Mouse (Mus musculus): ENCODE measurements around the gene Abcc3. TPM values are rescaled to one million over a fixed set of nuclear protein-coding genes. Genes with fewer than 3 reads are reported as not detected.

Gene Abcc3
- 1.1 and 1.7 TPM in 2 replicates for polyA plus RNA-seq (2015; fragmentation: Nextera tagmentation; extraction: Ambion mirVana)

GRCm38 (mm10) chr11:94392672-94393109 is at the start of gene Abcc3:
Gene Abcc3, minus strand, starts transcription at chr11:94392997.
- peak; percentile 35 for ATAC-seq (replicated peaks; ENCODE audit: insufficient number of reproducible peaks, insufficient read depth, low FRiP score, low read depth)
- Histone ChIP-seq H3K9ac (peak within 1 kb of the TSS; percentile 29; the same call in 1 of the 2 replicates), H3K4me3 (peak within 1 kb of the TSS; percentile 44), H3K27ac (no peak within 1 kb of the TSS), H3K27me3 (peaks cover 17% of the 10 kb centered on the region), H3K36me3 (no peaks in the 10 kb centered on the region), H3K4me2 (peak within 1 kb of the TSS; percentile 71), H3K9me3 (replicated peaks) (no peaks in the 10 kb centered on the region), H3K4me1 (replicated peaks) (peaks cover 15% of the 10 kb centered on the region)
- 9% methylated on average over 20 of the region's 20 CpGs for WGBS

GRCm38 (mm10) chr11:94441752-94442151 is 49.0 kb upstream of the Abcc3 start:
- no peak overlapping the region for H3K4me3 ChIP-seq
- H3K27me3 ChIP-seq: peaks cover 12% of the 10 kb centered on the region
- ATAC-seq (replicated peaks; ENCODE audit: insufficient number of reproducible peaks, insufficient read depth, low FRiP score, low read depth): no peak
- no peak overlapping the region for H3K9ac ChIP-seq
- H3K27ac ChIP-seq: 0 out of 2 replicates have a peak overlapping the region, but pooled peaks have one; percentile 25
- no peak overlapping the region for H3K4me2 ChIP-seq
- peaks cover 25% of the 10 kb centered on the region for H3K4me1 ChIP-seq (replicated peaks)
- WGBS: 55% methylated on average over 9 of the region's 9 CpGs
- H3K9me3 ChIP-seq (replicated peaks): no peaks in the 10 kb centered on the region
- H3K36me3 ChIP-seq: peaks cover 7% of the 10 kb centered on the region; the same call in 1 of the 2 replicates

- Histone ChIP-seq H3K9me3 (replicated peaks) (no peaks in the 10 kb centered on the region), H3K4me1 (replicated peaks) (peaks cover 25% of the 10 kb centered on the region), H3K27me3 (peaks cover 12% of the 10 kb centered on the region), H3K9ac (no peak overlapping the region), H3K36me3 (peaks cover 7% of the 10 kb centered on the region; the same call in 1 of the 2 replicates), H3K4me3 (no peak overlapping the region), H3K27ac (peak overlapping the region; percentile 25; the same call in 1 of the 2 replicates), H3K4me2 (no peak overlapping the region)
- 0 out of 2 replicates have a peak, but pooled peaks have one; percentile 37 for ATAC-seq (replicated peaks; ENCODE audit: insufficient number of reproducible peaks, insufficient read depth, low FRiP score, low read depth)
- 43% methylated on average over 7 of the region's 7 CpGs for WGBS
Observed at GRCm38 (mm10) chr11:94441122-94441521, 48.3 kb upstream of the Abcc3 start.

- Histone ChIP-seq H3K36me3 (peaks cover 7% of the 10 kb centered on the region; the same call in 1 of the 2 replicates), H3K4me1 (replicated peaks) (peaks cover 25% of the 10 kb centered on the region), H3K9me3 (replicated peaks) (no peaks in the 10 kb centered on the region), H3K9ac (no peak overlapping the region), H3K4me2 (no peak overlapping the region), H3K27ac (no peak overlapping the region), H3K4me3 (no peak overlapping the region), H3K27me3 (peaks cover 12% of the 10 kb centered on the region)
- 90% methylated on average over 6 of the region's 6 CpGs for WGBS
- ATAC-seq (replicated peaks; ENCODE audit: insufficient number of reproducible peaks, insufficient read depth, low FRiP score, low read depth): no peak
Observed at GRCm38 (mm10) chr11:94440421-94440820, 47.6 kb upstream of the Abcc3 start.

GRCm38 (mm10) chr11:94429011-94429651 is 36.3 kb upstream of the Abcc3 start:
- H3K9ac ChIP-seq: no peak overlapping the region
- 21% methylated on average over 9 of the region's 9 CpGs for WGBS
- peaks cover 30% of the 10 kb centered on the region for H3K4me1 ChIP-seq (replicated peaks)
- H3K9me3 ChIP-seq (replicated peaks): no peaks in the 10 kb centered on the region
- ATAC-seq (replicated peaks; ENCODE audit: insufficient number of reproducible peaks, insufficient read depth, low FRiP score, low read depth): 0 out of 2 replicates have a peak, but pooled peaks have one; percentile 25
- no peak overlapping the region for H3K4me3 ChIP-seq
- no peaks in the 10 kb centered on the region for H3K36me3 ChIP-seq
- peaks cover 32% of the 10 kb centered on the region for H3K27me3 ChIP-seq
- H3K27ac ChIP-seq: peak overlapping the region; percentile 85
- peak overlapping the region; percentile 34 for H3K4me2 ChIP-seq

- ATAC-seq (replicated peaks; ENCODE audit: insufficient number of reproducible peaks, insufficient read depth, low FRiP score, low read depth): peak; percentile 88
- no peaks in the 10 kb centered on the region for H3K36me3 ChIP-seq
- peaks cover 35% of the 10 kb centered on the region for H3K4me1 ChIP-seq (replicated peaks)
- H3K9me3 ChIP-seq (replicated peaks): no peaks in the 10 kb centered on the region
- 8% methylated on average over 4 of the region's 4 CpGs for WGBS
- peak overlapping the region; percentile 85 for H3K27ac ChIP-seq
- H3K4me3 ChIP-seq: no peak overlapping the region
- peak overlapping the region; percentile 34 for H3K4me2 ChIP-seq
- H3K9ac ChIP-seq: no peak overlapping the region
- peaks cover 33% of the 10 kb centered on the region for H3K27me3 ChIP-seq
Observed at GRCm38 (mm10) chr11:94428091-94428835, 35.5 kb upstream of the Abcc3 start.

DNA sequence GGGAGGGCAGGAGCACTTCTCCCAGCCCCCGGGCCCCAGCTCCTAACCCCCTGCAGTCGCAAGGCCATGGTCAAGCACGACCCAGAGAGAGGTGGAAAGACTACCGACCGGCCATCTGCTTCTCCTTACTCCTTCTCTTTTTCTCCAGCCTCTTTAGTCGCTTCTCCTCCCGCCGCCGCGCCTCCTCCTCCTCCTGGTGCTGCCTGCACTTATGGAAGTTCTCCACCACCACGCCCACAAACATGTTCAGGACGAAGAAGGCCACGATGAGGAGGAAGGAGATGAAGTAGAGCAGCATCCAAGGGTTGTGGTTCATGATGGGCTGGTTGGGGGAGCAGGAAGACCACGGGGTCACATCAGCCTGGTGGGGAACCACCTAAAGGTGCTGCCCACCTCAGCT is 32.9 kb upstream of the Abcc3 start:
- Histone ChIP-seq H3K4me1 (replicated peaks) (peaks cover 39% of the 10 kb centered on the region), H3K9ac (no peak overlapping the region), H3K4me2 (no peak overlapping the region), H3K27me3 (peaks cover 19% of the 10 kb centered on the region), H3K4me3 (no peak overlapping the region), H3K36me3 (no peaks in the 10 kb centered on the region), H3K9me3 (replicated peaks) (no peaks in the 10 kb centered on the region), H3K27ac (no peak overlapping the region)
- WGBS: 61% methylated on average over 14 of the region's 14 CpGs
- no peak for ATAC-seq (replicated peaks; ENCODE audit: insufficient number of reproducible peaks, insufficient read depth, low FRiP score, low read depth)

DNA sequence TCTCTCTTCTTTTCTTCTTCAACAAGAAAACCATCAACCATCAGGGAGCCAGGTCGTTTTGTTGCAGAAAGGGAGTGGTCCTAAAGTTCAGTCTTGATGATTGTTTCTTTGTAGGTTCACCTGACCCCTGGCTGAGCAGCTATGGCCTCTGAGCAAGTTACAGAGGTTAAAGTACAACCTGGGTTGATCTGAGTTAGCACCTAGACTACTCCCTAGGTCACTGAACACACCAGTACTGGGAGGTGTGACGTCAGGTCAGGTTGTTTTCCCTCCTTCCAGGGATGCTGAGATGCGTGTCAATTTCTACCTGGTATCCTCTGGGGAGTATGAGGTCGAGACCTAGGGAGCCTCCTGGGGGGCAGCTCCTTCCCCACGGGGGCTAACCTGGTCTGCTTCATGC is 32.4 kb upstream of the Abcc3 start:
- peaks cover 19% of the 10 kb centered on the region for H3K27me3 ChIP-seq
- 55% methylated on average over 5 of the region's 5 CpGs for WGBS
- H3K36me3 ChIP-seq: no peaks in the 10 kb centered on the region
- H3K4me1 ChIP-seq (replicated peaks): peaks cover 42% of the 10 kb centered on the region
- H3K4me3 ChIP-seq: no peak overlapping the region
- no peaks in the 10 kb centered on the region for H3K9me3 ChIP-seq (replicated peaks)
- H3K4me2 ChIP-seq: no peak overlapping the region
- H3K9ac ChIP-seq: no peak overlapping the region
- no peak overlapping the region for H3K27ac ChIP-seq
- ATAC-seq (replicated peaks; ENCODE audit: insufficient number of reproducible peaks, insufficient read depth, low FRiP score, low read depth): no peak

DNA sequence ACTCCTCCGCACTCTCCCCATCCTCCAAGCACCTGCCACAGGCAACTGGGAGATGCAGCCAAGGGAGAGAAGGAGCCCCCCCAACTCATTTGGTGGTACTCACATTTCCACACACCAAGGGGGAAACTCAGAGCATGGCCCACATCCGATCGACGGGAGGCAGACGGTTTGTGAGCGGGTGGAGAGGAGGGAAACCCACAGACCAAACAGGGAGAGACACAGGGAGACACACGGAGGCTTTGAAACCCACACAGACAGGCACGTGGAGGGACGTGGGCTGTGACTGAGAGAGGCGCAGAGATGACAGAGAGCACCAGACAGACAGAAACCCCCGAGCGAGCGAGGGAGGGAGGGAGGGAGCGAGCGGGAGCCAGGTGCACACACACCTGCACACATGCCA is 31.6 kb upstream of the Abcc3 start:
- ATAC-seq (replicated peaks; ENCODE audit: insufficient number of reproducible peaks, insufficient read depth, low FRiP score, low read depth): no peak
- no peaks in the 10 kb centered on the region for H3K36me3 ChIP-seq
- no peak overlapping the region for H3K4me3 ChIP-seq
- H3K9ac ChIP-seq: no peak overlapping the region
- peaks cover 38% of the 10 kb centered on the region for H3K4me1 ChIP-seq (replicated peaks)
- H3K27ac ChIP-seq: no peak overlapping the region
- no peaks in the 10 kb centered on the region for H3K9me3 ChIP-seq (replicated peaks)
- H3K27me3 ChIP-seq: peaks cover 19% of the 10 kb centered on the region
- 63% methylated on average over 15 of the region's 15 CpGs for WGBS
- no peak overlapping the region for H3K4me2 ChIP-seq

DNA sequence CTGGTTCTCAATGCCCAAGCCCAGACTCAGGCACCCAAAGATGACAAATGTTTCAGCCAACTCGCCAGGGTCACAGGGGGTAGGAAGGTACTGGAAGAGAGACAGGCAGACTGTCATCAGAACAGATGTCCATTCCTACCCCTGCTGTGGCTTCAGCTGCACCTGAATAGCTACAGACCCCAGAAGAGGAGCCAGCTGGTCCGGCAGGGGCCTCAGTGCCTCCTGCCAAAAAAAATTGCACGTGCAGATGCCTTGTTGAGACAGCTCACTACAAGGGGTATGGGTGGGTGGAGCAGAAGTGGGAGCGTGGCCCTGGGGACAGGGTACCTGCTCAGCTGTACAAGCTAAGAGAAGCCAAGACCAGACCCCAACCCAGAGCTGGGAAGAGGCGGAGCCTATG is 31.1 kb upstream of the Abcc3 start:
- H3K36me3 ChIP-seq: no peaks in the 10 kb centered on the region
- H3K4me2 ChIP-seq: no peak overlapping the region
- peaks cover 19% of the 10 kb centered on the region for H3K27me3 ChIP-seq
- no peak for ATAC-seq (replicated peaks; ENCODE audit: insufficient number of reproducible peaks, insufficient read depth, low FRiP score, low read depth)
- H3K27ac ChIP-seq: no peak overlapping the region
- H3K4me1 ChIP-seq (replicated peaks): peaks cover 36% of the 10 kb centered on the region
- 69% methylated on average over 5 of the region's 5 CpGs for WGBS
- H3K4me3 ChIP-seq: no peak overlapping the region
- no peak overlapping the region for H3K9ac ChIP-seq
- no peaks in the 10 kb centered on the region for H3K9me3 ChIP-seq (replicated peaks)

GRCm38 (mm10) chr11:94420991-94421390 is 28.2 kb upstream of the Abcc3 start:
- Histone ChIP-seq H3K36me3 (no peaks in the 10 kb centered on the region), H3K9ac (no peak overlapping the region), H3K27ac (no peak overlapping the region), H3K9me3 (replicated peaks) (no peaks in the 10 kb centered on the region), H3K4me3 (no peak overlapping the region), H3K27me3 (peaks cover 44% of the 10 kb centered on the region), H3K4me2 (no peak overlapping the region), H3K4me1 (replicated peaks) (peaks cover 21% of the 10 kb centered on the region)
- 59% methylated on average over 6 of the region's 6 CpGs for WGBS
- ATAC-seq (replicated peaks; ENCODE audit: insufficient number of reproducible peaks, insufficient read depth, low FRiP score, low read depth): no peak
